Mouse (Mus musculus): ENCODE data around the gene Pyroxd1. TPM values are rescaled to one million over a fixed set of nuclear protein-coding genes. Genes with fewer than 3 reads are reported as not detected.
A peak's percentile ranks its signal among the peaks of the same experiment; 100 is the strongest.

The Pyroxd1 gene
- 19.6 and 21.4 TPM in 2 replicates for polyA plus RNA-seq (2014; fragmentation: Nextera tagmentation; extraction: Ambion mirVana)

DNA sequence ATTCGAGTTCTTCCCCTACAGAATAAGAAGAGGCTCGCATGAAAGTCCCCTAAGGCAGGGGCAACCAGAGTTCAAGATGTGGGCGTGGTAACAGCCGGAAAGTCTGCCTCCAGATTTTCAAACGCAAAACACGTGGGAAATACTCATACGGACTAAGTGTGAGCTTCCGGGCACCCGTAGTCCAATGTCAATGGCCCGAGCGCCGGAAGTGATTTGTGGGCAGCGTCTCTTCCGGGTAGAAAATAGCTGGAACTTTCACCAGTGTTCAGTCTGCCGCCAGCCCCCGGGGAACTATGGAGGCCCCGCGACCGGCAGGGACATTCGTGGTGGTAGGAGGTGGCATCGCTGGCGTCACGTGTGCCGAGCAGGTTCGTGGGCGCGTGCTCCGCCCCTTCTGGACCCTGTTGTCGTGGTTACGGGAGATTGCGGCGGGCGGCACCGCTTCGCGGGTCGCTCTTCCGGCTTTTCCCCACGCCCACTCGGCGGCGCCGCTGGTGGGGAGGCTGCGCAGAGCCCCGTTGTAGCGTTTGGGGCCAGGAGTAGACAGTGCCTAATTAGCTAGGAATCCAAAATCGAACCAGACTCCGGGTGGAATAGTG is at the start of gene Pyroxd1:
Pyroxd1 (plus strand) TSS at position 215 of the 599 bp plus-strand sequence.
- 1% methylated on average over 48 of the region's 48 CpGs for whole genome bisulfite sequencing
- DNase-seq (ENCODE audit: low spot score): peak; percentile 91
- H3K9me3 ChIP-seq (ENCODE audit: control insufficient read depth, low read length): no peaks in the 10 kb centered on the region
- H3K4me1 ChIP-seq (replicated peaks; ENCODE audit: control insufficient read depth, insufficient read depth, low read length): no peaks in the 10 kb centered on the region
- peak within 1 kb of the TSS; percentile 72 for H3K27ac ChIP-seq (ENCODE audit: low read depth, low read length)
- H3K27me3 ChIP-seq (ENCODE audit: control insufficient read depth, insufficient read depth, low read length): no peaks in the 10 kb centered on the region
- peak within 1 kb of the TSS; percentile 51 for H3K4me2 ChIP-seq (ENCODE audit: low read depth, low read length, severe bottlenecking)
- peak within 1 kb of the TSS; percentile 64 for H3K9ac ChIP-seq (ENCODE audit: low read length)
- peak within 1 kb of the TSS; percentile 70 for H3K4me3 ChIP-seq (ENCODE audit: low read depth, low read length)
- no peaks in the 10 kb centered on the region for H3K36me3 ChIP-seq (ENCODE audit: control insufficient read depth, insufficient read depth, low read length)
- ATAC-seq (replicated peaks; ENCODE audit: low FRiP score): peak; percentile 95

DNA sequence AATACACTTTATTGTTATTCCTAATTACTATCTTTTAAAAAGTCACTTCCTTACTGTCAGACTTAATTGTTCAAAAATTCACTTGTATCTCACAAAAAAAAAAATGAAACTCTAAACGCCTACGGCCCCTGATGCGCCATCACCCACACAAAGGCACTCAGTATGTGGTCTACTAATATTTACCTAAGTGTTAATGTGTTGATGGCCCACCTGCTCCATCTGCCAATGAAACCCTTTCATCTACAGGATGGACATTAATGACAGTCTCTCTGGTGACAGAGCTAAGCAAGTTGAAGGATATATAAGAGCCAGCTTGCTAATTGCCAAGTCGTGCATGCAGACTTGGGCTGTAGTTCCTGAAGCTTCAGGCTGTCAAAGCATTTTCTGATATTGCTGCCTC is 47.4 kb upstream of the Pyroxd1 start, which contains the start of gene Iapp:
Iapp (plus strand) TSS at position 326 of the 400 bp plus-strand sequence.
- no peak for DNase-seq (ENCODE audit: low spot score)
- Histone ChIP-seq H3K4me1 (replicated peaks; ENCODE audit: control insufficient read depth, insufficient read depth, low read length) (no peaks in the 10 kb centered on the region), H3K4me2 (ENCODE audit: low read depth, low read length, severe bottlenecking) (no peak within 1 kb of the TSS), H3K4me3 (ENCODE audit: low read depth, low read length) (no peak within 1 kb of the TSS), H3K9ac (ENCODE audit: low read length) (no peak within 1 kb of the TSS), H3K27ac (ENCODE audit: low read depth, low read length) (no peak within 1 kb of the TSS), H3K36me3 (ENCODE audit: control insufficient read depth, insufficient read depth, low read length) (no peaks in the 10 kb centered on the region), H3K27me3 (ENCODE audit: control insufficient read depth, insufficient read depth, low read length) (no peaks in the 10 kb centered on the region), H3K9me3 (ENCODE audit: control insufficient read depth, low read length) (no peaks in the 10 kb centered on the region)
- WGBS: 73% methylated on average over 4 of the region's 4 CpGs
- ATAC-seq (replicated peaks; ENCODE audit: low FRiP score): no peak

DNA sequence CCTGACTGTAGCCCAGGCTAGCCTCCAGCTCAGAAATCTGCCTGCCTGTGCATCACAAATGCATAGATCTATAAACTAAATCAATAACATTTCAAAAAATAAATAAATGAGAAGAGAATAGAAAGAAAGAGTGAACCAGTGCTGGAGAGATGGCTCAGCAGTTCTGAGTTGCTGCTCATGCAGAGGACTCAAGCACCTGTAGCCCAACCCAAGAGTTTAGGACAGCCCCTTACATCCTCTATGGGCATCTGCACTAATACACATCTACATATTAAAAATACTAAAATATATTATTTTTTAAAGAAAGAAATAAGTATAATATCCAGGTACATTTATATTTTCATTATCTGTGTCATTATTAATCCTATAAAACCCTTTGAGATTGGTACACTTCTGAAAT is 40.4 kb upstream of the Pyroxd1 start:
- H3K36me3 ChIP-seq (ENCODE audit: control insufficient read depth, insufficient read depth, low read length): no peaks in the 10 kb centered on the region
- H3K4me1 ChIP-seq (replicated peaks; ENCODE audit: control insufficient read depth, insufficient read depth, low read length): no peaks in the 10 kb centered on the region
- no peak overlapping the region for H3K9ac ChIP-seq (ENCODE audit: low read length)
- ATAC-seq (replicated peaks; ENCODE audit: low FRiP score): no peak
- no peaks in the 10 kb centered on the region for H3K27me3 ChIP-seq (ENCODE audit: control insufficient read depth, insufficient read depth, low read length)
- no peak for DNase-seq (ENCODE audit: low spot score)
- H3K9me3 ChIP-seq (ENCODE audit: control insufficient read depth, low read length): peaks cover 4% of the 10 kb centered on the region; the same call in 1 of the 2 replicates
- no peak overlapping the region for H3K4me2 ChIP-seq (ENCODE audit: low read depth, low read length, severe bottlenecking)
- H3K27ac ChIP-seq (ENCODE audit: low read depth, low read length): no peak overlapping the region
- no peak overlapping the region for H3K4me3 ChIP-seq (ENCODE audit: low read depth, low read length)

DNA sequence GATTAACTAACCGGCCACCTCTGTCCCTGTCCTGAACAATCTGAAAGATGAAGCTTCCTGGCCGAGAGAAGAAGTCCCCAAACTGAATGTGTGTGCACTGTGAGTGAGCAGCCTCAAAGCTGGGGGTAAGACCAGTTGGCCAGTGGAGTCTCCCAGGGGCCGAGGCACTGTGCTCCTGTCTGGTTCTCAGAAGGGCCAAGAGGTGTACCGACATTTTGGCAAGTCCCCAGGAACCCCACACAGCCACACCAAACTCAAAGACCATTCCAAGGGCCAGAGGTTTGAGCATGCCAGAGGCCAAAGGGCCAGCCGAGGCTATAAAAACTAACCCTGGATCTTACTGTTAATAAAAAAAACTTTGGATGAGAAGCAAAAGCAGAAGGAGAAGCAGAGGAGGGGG is 31.2 kb upstream of the Pyroxd1 start:
- DNase-seq (ENCODE audit: low spot score): no peak

DNA sequence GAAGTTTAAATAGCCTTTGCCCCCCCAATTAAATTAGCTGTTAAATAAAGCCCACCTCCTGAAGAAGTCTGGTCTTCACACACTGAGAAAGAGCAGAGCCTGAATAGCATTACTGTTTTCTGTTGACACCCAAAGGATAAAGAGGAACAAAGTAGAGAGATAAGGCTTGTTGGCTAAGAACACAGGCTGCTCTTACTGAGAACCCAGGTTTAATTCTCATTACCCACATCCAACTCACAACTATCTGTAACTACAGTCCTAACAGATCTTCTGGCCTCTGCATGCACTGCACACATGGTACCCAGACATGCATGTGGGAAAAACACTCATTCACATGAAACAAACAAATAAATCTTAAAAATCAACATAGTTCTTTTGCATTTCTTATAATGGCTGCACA is 28.3 kb upstream of the Pyroxd1 start:
- H3K9ac ChIP-seq (ENCODE audit: low read length): no peak overlapping the region

More for the DNA sequence above, 31.2 kb upstream of the Pyroxd1 start:
- H3K36me3 ChIP-seq (ENCODE audit: control insufficient read depth, insufficient read depth, low read length): no peaks in the 10 kb centered on the region
- WGBS: 87% methylated on average over 5 of the region's 5 CpGs
- ATAC-seq (replicated peaks; ENCODE audit: low FRiP score): no peak
- no peak overlapping the region for H3K9ac ChIP-seq (ENCODE audit: low read length)
- H3K4me2 ChIP-seq (ENCODE audit: low read depth, low read length, severe bottlenecking): no peak overlapping the region
- H3K4me3 ChIP-seq (ENCODE audit: low read depth, low read length): no peak overlapping the region
- no peaks in the 10 kb centered on the region for H3K27me3 ChIP-seq (ENCODE audit: control insufficient read depth, insufficient read depth, low read length)
- no peaks in the 10 kb centered on the region for H3K4me1 ChIP-seq (replicated peaks; ENCODE audit: control insufficient read depth, insufficient read depth, low read length)
- no peak overlapping the region for H3K27ac ChIP-seq (ENCODE audit: low read depth, low read length)
- peaks cover 4% of the 10 kb centered on the region; the same call in 1 of the 2 replicates for H3K9me3 ChIP-seq (ENCODE audit: control insufficient read depth, low read length)

DNA sequence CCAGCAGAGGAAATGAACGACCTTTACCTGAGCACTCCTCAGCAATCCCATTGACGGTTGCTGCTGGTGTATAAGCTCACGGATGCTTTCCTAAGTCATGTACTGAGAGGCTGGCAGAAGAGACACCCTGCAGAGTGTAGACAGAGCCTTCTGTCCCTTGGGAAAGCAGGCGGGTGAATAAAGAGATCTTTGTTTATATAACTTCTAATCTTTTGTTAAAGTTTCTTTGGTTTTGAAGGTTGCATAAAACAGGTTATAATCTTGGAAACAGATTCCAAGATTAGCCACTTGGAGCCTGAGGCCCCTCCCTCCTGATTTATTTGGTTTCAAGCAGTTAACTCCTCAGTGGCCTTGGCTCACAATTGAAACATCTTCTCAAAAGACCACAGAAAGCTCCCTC is 22.6 kb upstream of the Pyroxd1 start, which contains the start of gene Slco1a5:
Slco1a5 (minus strand) TSS at position 101 of the 400 bp plus-strand sequence.
- H3K4me2 ChIP-seq (ENCODE audit: low read depth, low read length, severe bottlenecking): no peak within 1 kb of the TSS
- H3K27me3 ChIP-seq (ENCODE audit: control insufficient read depth, insufficient read depth, low read length): no peaks in the 10 kb centered on the region
- H3K27ac ChIP-seq (ENCODE audit: low read depth, low read length): no peak within 1 kb of the TSS
- H3K9ac ChIP-seq (ENCODE audit: low read length): no peak within 1 kb of the TSS
- no peak within 1 kb of the TSS for H3K4me3 ChIP-seq (ENCODE audit: low read depth, low read length)
- H3K4me1 ChIP-seq (replicated peaks; ENCODE audit: control insufficient read depth, insufficient read depth, low read length): no peaks in the 10 kb centered on the region
- ATAC-seq (replicated peaks; ENCODE audit: low FRiP score) (no peak), DNase-seq (ENCODE audit: low spot score) (no peak)
- no peaks in the 10 kb centered on the region for H3K36me3 ChIP-seq (ENCODE audit: control insufficient read depth, insufficient read depth, low read length)
- 8% methylated on average over 4 of the region's 4 CpGs for WGBS
- no peaks in the 10 kb centered on the region for H3K9me3 ChIP-seq (ENCODE audit: control insufficient read depth, low read length)

More for the DNA sequence above, 28.3 kb upstream of the Pyroxd1 start:
- no peaks in the 10 kb centered on the region for H3K9me3 ChIP-seq (ENCODE audit: control insufficient read depth, low read length)
- no peaks in the 10 kb centered on the region for H3K27me3 ChIP-seq (ENCODE audit: control insufficient read depth, insufficient read depth, low read length)
- DNase-seq (ENCODE audit: low spot score) (no peak), ATAC-seq (replicated peaks; ENCODE audit: low FRiP score) (no peak)
- no peak overlapping the region for H3K4me3 ChIP-seq (ENCODE audit: low read depth, low read length)
- H3K4me2 ChIP-seq (ENCODE audit: low read depth, low read length, severe bottlenecking): no peak overlapping the region
- H3K4me1 ChIP-seq (replicated peaks; ENCODE audit: control insufficient read depth, insufficient read depth, low read length): no peaks in the 10 kb centered on the region
- H3K36me3 ChIP-seq (ENCODE audit: control insufficient read depth, insufficient read depth, low read length): no peaks in the 10 kb centered on the region
- H3K27ac ChIP-seq (ENCODE audit: low read depth, low read length): no peak overlapping the region

DNA sequence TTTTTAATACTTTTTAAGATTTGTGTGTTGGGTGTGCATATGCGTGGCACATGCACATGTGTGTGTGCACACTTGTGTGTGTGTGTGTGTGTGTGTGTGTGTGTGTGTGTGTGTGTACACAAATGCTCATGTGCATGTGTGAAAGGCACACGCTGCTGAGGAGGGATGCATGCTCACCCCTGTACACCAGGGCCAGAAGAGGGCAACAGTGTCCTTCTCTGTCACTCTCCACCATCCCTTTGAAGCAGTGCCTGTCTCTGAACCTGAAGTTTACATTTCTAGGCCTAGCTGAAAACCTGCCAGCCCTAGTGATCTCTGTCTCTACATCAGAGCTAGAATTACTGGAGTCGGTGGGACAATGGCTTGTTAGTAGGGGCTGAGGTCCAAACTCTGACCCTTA is 18.9 kb upstream of the Pyroxd1 start:
- Histone ChIP-seq H3K4me2 (ENCODE audit: low read depth, low read length, severe bottlenecking) (no peak overlapping the region), H3K36me3 (ENCODE audit: control insufficient read depth, insufficient read depth, low read length) (no peaks in the 10 kb centered on the region)

DNA sequence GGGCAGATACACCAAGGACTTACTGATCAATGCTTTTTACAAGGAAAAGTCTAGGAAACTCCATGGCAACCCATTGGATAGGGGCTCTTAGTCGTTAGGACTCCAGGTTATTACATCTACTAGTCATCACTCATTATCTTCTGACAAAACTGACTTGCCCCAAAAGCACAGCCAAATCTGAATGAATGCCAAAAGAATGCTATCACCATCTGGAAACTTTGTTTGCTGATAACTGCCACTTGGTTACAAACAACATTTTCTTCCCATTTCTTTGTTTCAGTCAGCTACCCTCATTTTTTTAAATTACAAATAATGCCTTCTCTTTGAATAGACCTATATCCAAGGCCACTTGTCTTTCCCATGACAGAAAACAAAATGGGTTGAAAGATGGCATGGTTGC is 16.3 kb upstream of the Pyroxd1 start:
- no peak overlapping the region for H3K4me2 ChIP-seq (ENCODE audit: low read depth, low read length, severe bottlenecking)
- H3K9ac ChIP-seq (ENCODE audit: low read length): no peak overlapping the region
- H3K36me3 ChIP-seq (ENCODE audit: control insufficient read depth, insufficient read depth, low read length): no peaks in the 10 kb centered on the region
- DNase-seq (ENCODE audit: low spot score) (no peak), ATAC-seq (replicated peaks; ENCODE audit: low FRiP score) (no peak)
- H3K4me3 ChIP-seq (ENCODE audit: low read depth, low read length): no peak overlapping the region
- H3K9me3 ChIP-seq (ENCODE audit: control insufficient read depth, low read length): no peaks in the 10 kb centered on the region
- H3K27me3 ChIP-seq (ENCODE audit: control insufficient read depth, insufficient read depth, low read length): no peaks in the 10 kb centered on the region
- WGBS: 74% methylated on average over 1 of the region's 1 CpGs
- H3K4me1 ChIP-seq (replicated peaks; ENCODE audit: control insufficient read depth, insufficient read depth, low read length): no peaks in the 10 kb centered on the region
- H3K27ac ChIP-seq (ENCODE audit: low read depth, low read length): no peak overlapping the region

More for the DNA sequence above, 18.9 kb upstream of the Pyroxd1 start:
- ATAC-seq (replicated peaks; ENCODE audit: low FRiP score): no peak
- H3K4me1 ChIP-seq (replicated peaks; ENCODE audit: control insufficient read depth, insufficient read depth, low read length): no peaks in the 10 kb centered on the region
- H3K4me3 ChIP-seq (ENCODE audit: low read depth, low read length): no peak overlapping the region
- DNase-seq (ENCODE audit: low spot score): no peak
- 89% methylated on average over 3 of the region's 3 CpGs for WGBS
- no peak overlapping the region for H3K27ac ChIP-seq (ENCODE audit: low read depth, low read length)
- no peaks in the 10 kb centered on the region for H3K9me3 ChIP-seq (ENCODE audit: control insufficient read depth, low read length)
- no peak overlapping the region for H3K9ac ChIP-seq (ENCODE audit: low read length)
- no peaks in the 10 kb centered on the region for H3K27me3 ChIP-seq (ENCODE audit: control insufficient read depth, insufficient read depth, low read length)

DNA sequence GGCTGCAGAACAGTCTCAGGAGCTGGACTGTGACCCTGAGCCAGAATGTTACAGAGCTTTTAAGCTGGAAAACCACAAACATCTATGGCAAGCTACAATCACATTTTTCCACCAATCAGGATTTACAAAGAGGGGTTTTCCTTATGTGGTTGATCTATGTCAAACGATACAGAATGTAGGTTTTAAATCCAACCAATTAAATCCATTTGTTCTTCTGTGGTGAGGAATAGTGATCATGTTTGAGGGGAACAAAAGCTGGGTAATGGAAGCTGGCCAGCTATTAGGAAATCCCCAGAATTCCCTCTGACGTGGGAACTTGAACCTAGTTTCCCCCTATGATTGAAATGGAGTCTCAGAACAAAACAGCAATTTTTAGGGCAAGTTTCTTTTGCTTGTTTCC is 6.5 kb upstream of the Pyroxd1 start:
- DNase-seq (ENCODE audit: low spot score) (no peak), ATAC-seq (replicated peaks; ENCODE audit: low FRiP score) (no peak)
- no peaks in the 10 kb centered on the region for H3K9me3 ChIP-seq (ENCODE audit: control insufficient read depth, low read length)
- no peak overlapping the region for H3K27ac ChIP-seq (ENCODE audit: low read depth, low read length)
- H3K9ac ChIP-seq (ENCODE audit: low read length): no peak overlapping the region
- no peak overlapping the region for H3K4me2 ChIP-seq (ENCODE audit: low read depth, low read length, severe bottlenecking)
- WGBS: 74% methylated on average over 2 of the region's 2 CpGs
- H3K4me1 ChIP-seq (replicated peaks; ENCODE audit: control insufficient read depth, insufficient read depth, low read length): no peaks in the 10 kb centered on the region
- H3K36me3 ChIP-seq (ENCODE audit: control insufficient read depth, insufficient read depth, low read length): no peaks in the 10 kb centered on the region
- no peak overlapping the region for H3K4me3 ChIP-seq (ENCODE audit: low read depth, low read length)
- H3K27me3 ChIP-seq (ENCODE audit: control insufficient read depth, insufficient read depth, low read length): no peaks in the 10 kb centered on the region

Data from forebrain, embryonic 11.5 days (tissue).